Mouse (Mus musculus) gastrocnemius, postnatal 36 days (tissue): ENCODE results near the gene Map4k3. TPM values are rescaled to one million over a fixed set of nuclear protein-coding genes. Genes with fewer than 3 reads are reported as not detected.
A peak's percentile ranks its signal among the peaks of the same experiment; 100 is the strongest.
"Not testable (repeated sequence)": the region's sequence is repeated elsewhere in the genome, so short reads cannot be mapped to it uniquely, and the experiment has no call there.

ENCODE experiments used
- DNase-seq, 2 experiments: peaks; one replicate each; pipeline ENCODE4 v3.0.0; 2022
- intact Hi-C: fragments of 180-260 bp; cut with DNase I; formaldehyde crosslinking; loops from one replicate; pipeline ENCODE4 v1.15.1; 2025
- long read RNA-seq, 2 experiments: library from polyadenylated mRNA; stranded (forward); transcript quantifications; one replicate each; pipeline ENCODE4 v2.0.0; 2021
- total RNA-seq, 2 experiments: library from RNA; stranded (reverse); gene quantifications; 2 replicates each; pipeline ENCODE4 v1.2.3; 2021

Gene Map4k3
- 10 to 100 TPM; 10.6 to 14.2 TPM for total RNA-seq
- long read RNA-seq, experiment 1, partial matches to known transcripts = 0 of 2 reads
- long read RNA-seq, experiment 1, other reads (novel, unspliced or antisense) = 2 of 2 reads
- long read RNA-seq, experiment 2, full-length matches to known transcripts = 5 of 11 reads
- long read RNA-seq, experiment 2, partial matches to known transcripts = 1 of 11 reads
- long read RNA-seq, experiment 2, other reads (novel, unspliced or antisense) = 5 of 11 reads

DNA sequence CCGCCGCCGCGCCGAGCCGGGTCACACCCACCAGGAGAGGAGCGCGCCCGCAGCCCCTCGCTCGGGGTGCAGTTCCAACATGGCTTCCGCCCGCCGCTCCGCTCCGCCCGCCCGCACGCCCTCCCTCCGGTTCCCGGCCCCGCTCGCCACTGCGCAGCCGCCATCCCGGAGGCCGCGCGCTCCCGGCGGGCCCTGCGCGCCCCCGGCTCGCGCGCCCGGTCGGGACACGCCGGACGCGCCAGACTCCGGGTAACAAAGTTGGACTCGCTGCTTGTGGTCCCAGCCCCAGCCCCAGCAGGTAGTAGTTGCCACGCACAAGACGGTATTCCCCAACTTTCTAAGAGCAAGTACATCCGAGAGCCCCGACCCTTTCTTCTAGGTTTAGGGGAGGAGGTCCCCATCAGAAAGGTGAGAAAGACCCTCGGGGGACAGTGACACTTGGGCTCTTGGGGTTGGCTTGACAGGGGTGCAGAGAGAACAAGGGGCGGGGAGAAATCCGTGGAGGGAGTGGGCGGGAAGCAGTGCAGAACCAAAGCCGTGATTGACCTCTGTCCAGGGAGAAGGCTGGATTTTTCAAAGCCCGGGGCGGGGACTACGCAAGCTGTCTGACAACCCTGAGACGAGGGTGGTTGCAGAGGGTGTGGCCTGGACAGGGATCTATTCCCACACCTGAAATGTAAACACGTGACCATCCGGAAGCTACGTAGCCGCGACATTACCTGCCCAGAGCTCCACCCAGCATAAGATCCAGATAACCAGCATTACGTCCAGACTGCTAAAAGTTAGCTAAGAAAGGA is at the start of gene Map4k3:
TSS of gene Map4k3 (minus strand) at position 424 of the 797 bp plus-strand sequence.
- intact Hi-C loops = loop anchor here (5.0 kb wide), 1 partner anchor 69 kb away; no protein-coding TSS in a partner anchor
- peak; percentile 70 to 84 for DNase-seq

DNA sequence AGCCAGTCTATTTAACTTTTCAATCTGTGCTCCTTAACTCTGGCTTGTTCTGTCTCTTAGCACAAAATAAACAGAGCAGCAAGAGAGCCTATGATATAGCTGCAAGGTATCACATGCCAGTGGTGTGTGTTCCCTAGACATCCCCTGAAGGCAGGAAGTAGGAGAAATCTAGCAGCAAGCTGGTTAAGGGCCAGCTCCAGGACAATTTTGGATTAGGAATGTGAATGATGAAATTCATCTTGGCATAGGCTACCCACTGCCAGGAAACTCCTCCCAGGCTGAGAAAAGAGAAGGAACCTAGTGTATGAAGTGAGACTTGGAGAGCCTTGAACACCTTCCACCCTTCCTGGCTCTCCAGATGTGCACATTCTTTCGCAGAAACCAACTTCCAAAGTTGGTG is 49.3 kb upstream of the Map4k3 start:
- intact Hi-C loops = no loop called here
- DNase-seq = no peak

DNA sequence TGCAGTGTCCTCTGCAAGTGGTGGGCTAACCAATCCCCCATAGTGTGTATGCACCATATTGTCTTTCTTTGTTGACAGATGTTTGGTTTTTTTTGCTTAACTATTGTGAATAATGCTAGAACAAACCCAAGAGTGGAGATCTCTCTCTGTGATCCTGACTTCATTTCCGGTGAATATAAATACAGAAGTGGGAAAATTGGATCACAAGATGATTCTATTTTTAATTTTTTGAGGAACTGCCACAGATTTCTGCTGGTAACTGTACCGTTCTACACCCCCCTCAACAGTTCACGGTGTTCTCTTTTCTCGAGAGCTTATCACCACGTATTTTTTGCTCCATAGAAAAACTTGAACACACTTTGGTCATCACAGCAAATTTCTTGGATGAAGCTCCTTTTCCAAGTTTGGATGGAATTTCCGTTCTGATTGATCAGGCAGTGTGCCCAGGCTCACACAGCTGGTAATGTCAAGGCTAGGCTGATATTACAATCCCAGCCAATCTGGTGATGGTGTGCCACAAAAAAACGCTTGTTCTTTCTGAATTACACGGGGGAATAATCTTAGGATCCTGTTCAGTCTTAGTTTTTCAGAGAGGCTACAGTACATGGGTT is 47.0 kb upstream of the Map4k3 start:
- peak in 1 of 2 experiments; percentile 17 for DNase-seq

DNA sequence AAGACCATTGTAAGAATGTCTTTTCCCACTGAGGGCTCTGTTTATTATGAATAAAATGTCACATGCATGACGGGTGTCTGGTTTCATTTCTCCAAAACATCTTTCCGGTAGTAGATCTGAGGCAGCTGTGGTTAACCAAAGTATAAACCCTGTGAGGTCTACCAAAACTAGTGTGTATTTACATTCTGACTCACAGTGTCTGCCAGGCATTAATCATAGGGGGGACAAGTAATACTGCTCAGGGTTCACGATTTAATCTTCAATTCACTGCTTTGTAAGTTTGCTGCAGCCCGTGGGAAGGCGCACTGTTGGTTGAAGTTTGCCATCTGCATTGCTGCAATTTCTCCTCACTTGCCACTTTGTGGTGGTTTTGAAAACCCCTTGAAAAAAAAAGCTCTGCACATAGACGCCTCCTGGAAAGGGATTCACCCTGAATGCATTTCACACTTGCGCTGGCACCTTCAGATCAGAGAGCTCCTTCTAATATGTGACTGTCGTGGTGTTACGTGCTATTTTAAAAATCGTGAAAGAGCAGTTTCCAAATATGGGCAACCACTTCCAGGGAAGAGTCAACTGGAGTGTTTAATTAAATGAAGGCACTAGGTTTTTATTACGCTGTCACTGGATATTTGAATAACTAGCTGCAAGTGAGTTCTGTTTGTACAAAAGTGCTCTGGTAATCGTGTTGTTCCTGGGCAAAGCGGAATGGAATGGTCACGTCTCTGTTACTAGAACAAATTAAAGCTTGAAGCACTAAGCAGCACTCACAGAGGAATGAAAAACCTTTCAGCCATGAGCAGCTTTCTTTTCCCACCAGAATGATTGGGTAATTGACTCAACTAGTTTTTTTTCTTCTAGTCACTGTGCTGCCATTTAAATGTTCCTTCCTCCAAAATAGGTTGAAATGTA is 44.5 kb upstream of the Map4k3 start:
- intact Hi-C loops = no loop called here
- DNase-seq = no peak

More for the DNA sequence above, 47.0 kb upstream of the Map4k3 start:
- intact Hi-C loops = no loop called here

DNA sequence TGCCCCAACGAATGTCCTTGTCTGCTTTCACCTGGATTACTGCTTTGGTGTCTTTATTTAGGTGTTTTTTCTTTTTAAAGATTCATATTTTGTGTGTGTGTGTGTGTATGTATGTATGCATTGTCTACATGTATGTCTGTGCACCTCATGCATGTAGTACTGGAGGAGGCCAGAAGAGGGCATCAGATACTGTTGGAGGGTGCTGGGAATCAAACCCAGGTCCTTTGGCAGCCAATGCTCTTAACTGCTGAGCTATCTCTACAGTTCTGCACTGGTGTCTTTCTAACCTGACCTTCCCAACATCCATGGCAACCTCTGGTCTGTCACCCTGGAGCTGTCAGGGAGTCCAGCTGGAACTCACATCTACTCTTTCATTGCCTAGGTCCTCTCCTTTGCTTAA is 41.8 kb upstream of the Map4k3 start:
- intact Hi-C loops = no loop called here

DNA sequence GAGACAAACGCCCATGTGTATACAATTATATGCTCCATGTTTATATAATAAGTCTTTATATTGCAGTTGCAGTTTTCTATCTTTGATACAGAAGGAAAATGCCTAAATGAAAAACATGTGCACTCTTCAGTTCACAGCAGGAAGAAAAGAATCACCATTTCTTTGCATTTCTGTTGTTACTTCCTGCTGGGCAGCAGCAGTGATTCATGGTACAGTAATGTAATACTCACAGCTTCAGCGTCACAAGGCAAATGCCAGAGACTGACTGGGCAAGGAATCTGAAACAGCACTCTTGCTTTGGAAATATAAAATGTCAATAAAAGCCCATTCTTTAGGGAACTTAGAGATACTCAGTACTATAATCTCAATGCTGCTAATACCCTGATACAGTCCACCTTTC is 36.9 kb upstream of the Map4k3 start:
- intact Hi-C loops = no loop called here

More for the DNA sequence above, 41.8 kb upstream of the Map4k3 start:
- DNase-seq = no peak

DNA sequence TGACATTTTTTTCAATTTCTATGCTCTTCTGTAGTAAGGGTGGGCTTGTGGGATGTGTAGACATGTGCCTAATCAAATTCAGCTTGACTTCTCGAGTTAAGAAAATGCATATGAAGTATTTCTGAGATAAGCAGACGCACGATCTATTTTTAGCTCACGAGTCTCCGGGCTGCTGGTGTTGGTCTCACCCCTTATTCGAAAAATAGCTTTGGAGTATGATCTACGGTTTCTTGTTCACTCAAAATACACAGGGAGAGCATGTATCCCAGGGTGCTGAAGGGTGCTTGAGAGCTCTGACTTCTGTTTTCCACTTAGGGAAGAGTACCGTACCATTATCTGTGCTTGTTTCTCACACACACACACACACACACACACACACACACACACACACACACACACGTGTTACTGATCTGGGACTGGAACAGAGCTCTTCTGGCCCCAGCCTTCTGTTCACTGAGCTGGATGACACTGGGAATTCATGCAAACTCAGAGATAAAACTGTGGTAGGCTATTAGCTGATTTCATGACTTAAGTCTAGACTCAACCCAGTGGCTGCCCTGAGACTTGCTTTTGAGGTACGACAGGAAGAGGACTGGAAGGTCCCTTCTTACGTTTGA is 34.9 kb upstream of the Map4k3 start:
- no peak for DNase-seq
- intact Hi-C loops = no loop called here

More for the DNA sequence above, 36.9 kb upstream of the Map4k3 start:
- DNase-seq = no peak

DNA sequence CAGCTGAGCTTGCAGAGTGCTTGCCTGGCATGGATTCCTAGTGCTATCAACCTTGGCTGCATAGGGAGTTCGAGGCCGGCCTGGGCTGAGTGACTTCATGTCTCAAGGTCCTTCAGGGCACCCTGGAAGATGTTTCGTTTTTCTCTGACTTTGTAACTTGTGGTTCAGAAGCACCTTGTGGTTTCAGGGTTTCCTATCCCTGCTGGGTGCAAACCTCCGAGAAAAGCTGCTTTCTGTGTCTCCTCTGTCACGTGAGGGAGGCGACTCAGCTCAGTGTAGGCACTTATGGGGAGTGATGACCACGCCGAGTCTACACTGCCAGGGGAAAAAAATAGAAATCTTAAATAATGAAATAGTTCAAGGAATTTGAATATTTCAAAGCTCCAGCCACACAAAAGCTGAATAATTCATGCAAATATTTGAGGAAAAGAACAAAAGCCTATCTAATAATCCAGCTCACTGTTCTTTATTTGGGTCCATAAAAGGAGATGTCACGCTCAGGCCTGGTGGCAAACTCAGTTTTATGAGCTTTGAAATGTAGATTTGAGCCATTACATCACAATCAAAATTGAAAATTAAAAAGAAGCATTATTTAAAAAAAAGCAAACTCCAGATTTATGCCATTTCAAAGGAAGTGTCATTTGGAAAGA is 34.2 kb upstream of the Map4k3 start:
- intact Hi-C loops = no loop called here
- no peak for DNase-seq

DNA sequence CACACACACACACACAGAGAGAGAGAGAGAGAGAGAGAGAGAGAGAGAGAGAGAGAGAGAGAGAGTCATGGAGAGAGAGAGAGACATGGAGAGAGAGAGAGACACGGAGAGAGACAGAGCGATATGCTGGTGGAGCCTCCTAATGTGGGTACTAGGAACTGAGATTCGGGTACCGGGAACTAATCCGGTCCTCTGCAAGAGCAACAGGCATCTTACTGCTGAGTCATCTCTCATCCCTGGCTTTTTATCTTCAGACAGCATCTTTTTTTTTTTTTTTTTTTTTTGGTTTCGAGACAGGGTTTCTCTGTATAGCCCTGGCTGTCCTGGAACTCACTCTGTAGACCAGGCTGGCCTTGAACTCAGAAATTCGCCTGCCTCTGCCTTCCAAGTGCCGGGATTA is 32.9 kb upstream of the Map4k3 start:
- DNase-seq, intact Hi-C loops: not testable (repeated sequence)

DNA sequence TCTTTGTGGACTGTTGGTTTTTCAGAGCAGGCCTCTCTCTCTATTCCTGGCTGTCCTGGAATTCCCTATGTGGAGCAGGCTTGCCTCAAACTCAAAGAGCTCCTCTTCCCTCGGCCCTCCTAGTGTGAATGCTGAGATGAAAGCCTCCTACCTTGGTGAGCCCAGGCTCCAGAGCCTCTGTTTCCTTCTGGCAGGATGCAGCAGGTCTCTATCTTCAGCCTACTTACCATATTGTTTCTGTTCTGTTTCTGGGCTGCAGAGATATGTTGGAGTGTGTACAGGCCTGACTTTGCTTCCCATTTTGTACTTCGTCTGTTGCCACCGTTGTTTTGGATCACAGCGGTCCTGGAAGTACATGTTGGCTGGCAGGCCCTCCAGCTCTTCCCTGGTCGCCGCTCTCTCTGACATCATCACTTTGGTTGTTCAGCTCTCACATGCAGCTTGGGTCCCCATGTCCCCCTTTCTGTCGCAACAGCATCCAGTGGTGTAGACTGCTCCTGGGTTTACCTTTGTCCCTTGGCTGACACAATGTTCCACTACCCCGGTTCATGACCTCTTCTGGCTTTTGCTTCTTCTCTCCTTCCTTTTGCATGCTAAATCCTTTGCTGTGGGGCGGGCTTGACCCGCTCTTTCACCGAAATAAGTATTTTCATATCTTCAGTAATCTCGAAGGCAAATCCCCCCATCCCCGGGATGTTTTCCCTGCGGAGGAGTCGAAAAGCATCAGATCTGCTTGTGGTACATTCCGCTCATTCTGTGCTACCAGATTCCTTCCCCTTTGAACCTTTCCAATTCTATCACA is 32.3 kb upstream of the Map4k3 start:
- intact Hi-C loops = no loop called here
- DNase-seq = no peak

DNA sequence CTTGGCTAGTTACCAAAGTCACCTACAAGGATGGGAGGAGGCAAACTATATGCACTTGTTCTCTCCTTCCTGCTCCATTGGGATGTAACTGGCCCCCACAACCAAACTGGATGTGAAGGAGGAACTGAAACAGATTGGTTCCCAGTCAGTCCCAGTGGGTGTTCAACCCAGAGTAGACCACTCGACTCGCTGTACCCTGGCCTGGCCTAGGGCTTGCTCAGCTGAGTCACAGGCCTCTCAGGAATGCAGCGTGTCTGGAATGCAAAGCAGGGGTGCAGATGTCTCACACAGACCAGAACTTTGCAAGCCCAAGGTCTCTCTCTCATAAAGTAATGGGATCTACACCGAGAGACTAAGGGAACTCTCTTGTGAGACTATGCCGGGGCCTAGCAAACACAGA is 27.8 kb upstream of the Map4k3 start:
- DNase-seq = no peak
- intact Hi-C loops = no loop called here

DNA sequence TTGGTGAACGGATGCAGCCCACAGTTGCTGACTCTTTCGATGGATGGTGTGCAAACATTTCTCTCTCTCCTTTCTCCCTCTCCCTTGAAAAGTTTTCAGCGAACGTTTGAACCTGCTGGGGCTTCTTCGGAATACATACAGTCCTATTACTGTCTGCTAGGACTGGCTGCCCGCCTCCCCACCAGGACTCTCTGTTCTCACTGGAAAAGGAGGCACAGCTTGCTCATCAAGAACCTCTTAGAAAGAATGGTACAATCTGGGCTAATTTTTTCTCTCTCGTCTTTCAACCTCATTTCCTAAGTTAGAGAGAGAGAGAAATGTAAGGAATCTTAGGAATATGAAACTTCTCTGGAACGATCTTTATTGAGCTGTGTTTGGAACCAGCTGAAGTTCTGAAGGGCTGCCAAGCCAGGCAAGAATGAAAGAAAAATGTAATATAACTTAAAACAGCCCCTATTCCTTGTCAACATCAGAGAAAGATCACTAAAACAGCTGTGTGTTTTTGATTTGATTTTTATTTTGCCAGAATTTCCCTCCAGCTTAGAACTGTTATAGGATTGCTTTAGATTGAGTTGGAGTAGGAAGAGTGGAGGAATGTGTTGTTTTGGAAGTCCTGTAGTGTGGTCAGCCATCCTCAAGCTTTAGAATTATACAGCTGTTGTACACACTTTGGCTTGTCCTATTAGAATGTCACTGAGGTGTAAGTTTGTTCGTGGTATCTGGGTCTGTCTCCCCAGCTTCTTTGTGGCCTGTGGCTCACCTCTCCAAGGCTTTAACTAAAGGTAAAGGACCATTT is 27.0 kb upstream of the Map4k3 start:
- intact Hi-C loops = no loop called here

DNA sequence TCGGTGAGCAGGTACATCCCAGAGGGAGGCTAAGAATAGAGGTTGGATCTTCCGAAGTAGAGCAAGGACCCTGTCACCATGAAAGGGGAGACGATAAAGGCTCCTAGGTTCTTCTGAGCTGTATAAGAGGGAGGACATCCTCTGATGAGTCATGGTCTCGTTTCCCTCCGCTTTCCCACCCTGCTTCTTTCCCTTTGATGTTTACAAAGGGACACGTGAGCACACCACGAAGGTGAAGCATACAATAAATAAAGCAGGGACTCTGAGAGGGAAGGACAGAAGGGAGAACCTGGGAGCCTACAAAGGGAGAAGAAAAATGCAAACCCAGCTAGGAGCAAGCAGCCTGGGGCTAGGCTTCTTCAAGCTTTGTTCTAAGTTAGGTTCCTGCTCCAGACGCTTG is 26.3 kb upstream of the Map4k3 start:
- intact Hi-C loops = no loop called here
- DNase-seq = no peak

More for the DNA sequence above, 27.0 kb upstream of the Map4k3 start:
- DNase-seq = no peak

DNA sequence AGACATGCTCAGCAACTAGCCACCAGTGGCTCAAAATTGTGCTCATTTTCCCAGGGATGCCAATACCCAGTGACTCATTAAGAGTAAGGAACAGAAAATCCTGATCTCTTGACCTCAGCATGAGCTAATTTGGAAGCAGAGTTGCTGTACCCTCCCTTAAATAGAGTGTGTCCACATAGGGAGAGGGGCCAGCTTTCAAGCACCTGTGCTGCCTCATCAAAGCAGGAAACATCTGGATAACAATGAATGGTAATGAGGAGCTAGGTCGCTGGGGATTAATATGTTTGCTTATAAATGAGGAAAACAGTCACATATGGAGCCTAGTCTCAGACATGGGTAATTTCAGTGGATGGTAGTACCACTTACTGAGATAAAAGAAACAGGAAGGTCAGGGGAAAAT is 24.2 kb upstream of the Map4k3 start:
- intact Hi-C loops = no loop called here
- peak in 1 of 2 experiments; percentile 10 for DNase-seq

DNA sequence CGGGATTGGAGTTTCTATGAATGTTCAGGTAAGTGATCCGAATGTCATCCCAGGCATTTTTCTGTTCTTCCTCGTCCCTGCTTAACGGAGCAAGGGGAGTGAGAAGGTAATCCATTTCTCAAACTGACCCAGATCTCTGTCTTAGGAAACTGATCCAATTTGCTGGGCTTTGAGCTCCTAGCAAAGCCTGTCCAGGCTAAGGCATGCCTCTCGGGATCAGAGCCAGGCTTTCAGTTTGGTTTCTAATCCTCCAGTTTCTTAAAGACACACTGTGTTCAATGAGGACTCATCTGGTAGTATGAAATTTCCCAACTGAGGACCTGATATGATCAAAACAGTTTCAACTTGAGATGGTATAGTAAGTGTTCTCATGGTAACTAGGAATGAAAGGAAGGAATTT is 11.1 kb upstream of the Map4k3 start:
- intact Hi-C loops = no loop called here
- DNase-seq = no peak

DNA sequence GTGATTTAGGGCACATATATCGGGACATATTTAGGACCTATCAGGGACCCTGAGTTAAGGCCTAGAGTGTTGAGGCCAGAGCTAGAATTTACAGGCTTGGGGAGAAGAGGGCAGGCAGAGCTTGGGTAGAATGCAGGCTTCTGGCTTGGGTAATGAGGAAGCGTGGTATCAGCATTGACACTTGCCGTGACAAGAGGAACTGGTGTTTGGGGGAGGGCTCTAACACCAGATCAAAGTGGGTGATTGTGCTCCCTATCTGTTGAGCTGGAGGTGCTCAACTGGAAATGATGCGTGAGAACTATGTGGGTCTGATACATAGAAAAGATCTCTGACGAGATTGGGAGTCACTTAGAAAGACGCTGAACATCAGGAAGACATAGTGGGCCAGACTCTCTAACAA is 6.4 kb upstream of the Map4k3 start:
- no peak for DNase-seq
- intact Hi-C loops = no loop called here

DNA sequence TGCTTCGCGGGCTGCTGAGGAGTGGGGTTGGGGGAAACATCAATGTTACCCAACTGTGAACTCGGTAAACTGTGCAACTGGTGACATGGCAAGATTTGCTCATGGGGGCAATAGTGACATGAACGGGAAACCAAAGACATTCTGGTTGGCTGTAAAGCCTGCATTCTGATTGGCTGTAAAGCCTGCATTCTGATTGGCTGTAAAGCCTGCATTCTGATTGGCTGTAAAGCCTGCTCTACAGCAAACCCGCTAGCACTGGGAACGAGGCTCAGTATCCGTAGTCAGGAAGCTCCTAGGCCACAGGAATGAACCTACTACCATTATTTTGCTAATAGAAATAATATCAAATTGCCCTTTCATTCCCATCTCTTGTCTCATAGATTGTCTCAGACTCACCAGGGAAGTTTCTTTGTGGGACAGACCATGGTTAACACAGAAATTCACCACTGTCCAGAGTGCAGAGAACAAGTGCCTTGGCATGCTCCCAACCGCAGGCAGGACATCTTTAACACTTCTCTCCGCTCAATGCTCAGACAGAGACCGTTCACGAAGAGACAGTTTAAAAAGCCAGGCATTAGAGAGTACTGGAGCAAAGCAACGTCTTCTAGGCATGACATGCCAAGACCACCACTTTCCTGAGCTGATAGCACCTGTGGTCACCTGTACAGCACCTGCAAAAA is 5.0 kb upstream of the Map4k3 start:
- no peak for DNase-seq
- intact Hi-C loops = no loop called here
